Mouse (Mus musculus) midbrain, embryonic 13.5 days (tissue): ENCODE results near the gene Tgm2. TPM values are rescaled to one million over a fixed set of nuclear protein-coding genes. Genes with fewer than 3 reads are reported as not detected.

Experiments
- ATAC-seq: fragments of 200-750 bp; cut with Nextera tagmentation; 2 replicates; pipeline ENCODE4 v1.8.0; 2017; ENCODE audit warnings: mild to moderate bottlenecking, moderate TSS enrichment, moderate library complexity
- H3K27ac ChIP-seq: fragments of 300-500 bp; sonication (generic); 2 replicates; pipeline ENCODE4 v1.5.1; 2015; ENCODE audit warnings: inconsistent platforms, mild to moderate bottlenecking, moderate library complexity
- H3K27me3 ChIP-seq: fragments of 300-500 bp; sonication (generic); 2 replicates; pipeline ENCODE4 v1.6.1; 2015; ENCODE audit warnings: mild to moderate bottlenecking, inconsistent platforms
- H3K36me3 ChIP-seq: fragments of 300-500 bp; sonication (generic); 2 replicates; pipeline ENCODE4 v1.6.1; 2015; ENCODE audit warnings: mild to moderate bottlenecking, inconsistent platforms
- H3K4me1 ChIP-seq: fragments of 300-500 bp; sonication (generic); replicated peaks from 2 replicates; pipeline ENCODE4 v1.6.1; 2015; ENCODE audit warnings: inconsistent platforms
- H3K4me2 ChIP-seq: fragments of 300-500 bp; sonication (generic); replicated peaks from 2 replicates; pipeline ENCODE4 v1.6.1; 2015; ENCODE audit warnings: moderate library complexity, mild to moderate bottlenecking, inconsistent platforms
- H3K4me3 ChIP-seq: fragments of 300-500 bp; sonication (generic); replicated peaks from 2 replicates; pipeline ENCODE4 v1.5.1; 2015; ENCODE audit warnings: mild to moderate bottlenecking, inconsistent platforms
- H3K9ac ChIP-seq: fragments of 300-500 bp; sonication (generic); replicated peaks from 2 replicates; pipeline ENCODE4 v1.6.1; 2015; ENCODE audit warnings: mild to moderate bottlenecking, inconsistent platforms
- H3K9me3 ChIP-seq: fragments of 300-500 bp; sonication (generic); 2 replicates; pipeline ENCODE4 v1.6.1; 2016; ENCODE audit warnings: mild to moderate bottlenecking, inconsistent platforms
- WGBS: fragments of 180-500 bp; shearing (Covaris S2); methylation state at CpG from one replicate; pipeline ENCODE4 v1.1.7; 2015; 5-methylcytosine and 5-hydroxymethylcytosine counted together
- polyA plus RNA-seq: library from polyadenylated mRNA; unstranded; fragments of >200 nt; fragmentation: Nextera tagmentation; extraction: Ambion mirVana; gene quantifications from 2 replicates; pipeline ENCODE4 v1.2.1, GENCODE M21; 2015

The Tgm2 gene
- polyA plus RNA-seq, 1 experiment from 2014 or later: 12.3 TPM

DNA sequence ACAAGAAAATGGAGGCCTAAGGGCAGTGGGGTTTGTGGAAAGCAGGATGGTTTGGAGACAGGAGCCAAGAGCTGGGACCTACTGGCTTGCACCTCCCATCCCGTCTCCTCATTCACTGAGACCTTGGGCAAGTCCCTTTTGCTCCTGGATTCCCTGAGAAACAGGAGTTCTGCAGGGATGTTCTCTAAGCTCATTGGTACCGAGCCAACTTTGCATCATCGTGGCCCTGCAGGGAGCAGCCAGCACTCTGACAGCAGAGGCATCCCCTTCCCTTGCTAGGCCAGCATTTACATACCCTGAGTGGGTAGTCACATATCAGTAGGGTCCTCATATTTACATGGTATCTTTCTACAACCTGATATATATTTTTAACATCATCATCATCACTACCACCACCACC lies 25.4 kb downstream of the Tgm2 start:
- Histone ChIP-seq H3K27ac (no peak overlapping the region), H3K36me3 (no peaks in the 10 kb centered on the region), H3K4me3 (no peak overlapping the region), H3K9ac (no peak overlapping the region), H3K27me3 (no peaks in the 10 kb centered on the region), H3K4me2 (no peak overlapping the region), H3K9me3 (no peaks in the 10 kb centered on the region), H3K4me1 (peaks cover 10% of the 10 kb centered on the region; the same call in 1 of the 2 replicates)
- WGBS: 87% methylated on average over 3 of the region's 3 CpGs
- no peak for ATAC-seq

DNA sequence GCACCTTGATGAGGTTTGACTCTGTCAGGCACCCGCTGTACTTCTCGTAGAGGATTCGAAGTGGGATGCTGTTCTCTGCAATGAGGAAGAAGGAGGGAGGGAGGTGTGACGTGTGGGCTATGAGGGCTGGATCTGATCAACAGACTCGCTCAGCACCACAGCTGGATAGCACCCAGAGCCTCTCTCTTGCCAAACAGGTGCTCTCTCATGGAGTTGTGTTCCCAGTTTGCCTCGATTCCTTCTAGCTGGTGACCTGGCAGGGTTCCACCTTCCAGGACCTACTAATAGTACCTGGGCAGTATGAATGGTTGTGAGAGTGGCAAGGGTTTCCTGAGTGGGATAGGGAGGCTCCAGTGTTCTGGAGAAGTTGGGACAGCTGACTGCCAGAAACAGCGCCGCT lies 26.0 kb downstream of the Tgm2 start:
- Histone ChIP-seq H3K9ac (no peak overlapping the region), H3K4me3 (no peak overlapping the region), H3K4me2 (no peak overlapping the region), H3K4me1 (peaks cover 10% of the 10 kb centered on the region; the same call in 1 of the 2 replicates), H3K27me3 (no peaks in the 10 kb centered on the region), H3K9me3 (no peaks in the 10 kb centered on the region), H3K36me3 (no peaks in the 10 kb centered on the region), H3K27ac (no peak overlapping the region)
- WGBS: 87% methylated on average over 8 of the region's 8 CpGs
- ATAC-seq: no peak

DNA sequence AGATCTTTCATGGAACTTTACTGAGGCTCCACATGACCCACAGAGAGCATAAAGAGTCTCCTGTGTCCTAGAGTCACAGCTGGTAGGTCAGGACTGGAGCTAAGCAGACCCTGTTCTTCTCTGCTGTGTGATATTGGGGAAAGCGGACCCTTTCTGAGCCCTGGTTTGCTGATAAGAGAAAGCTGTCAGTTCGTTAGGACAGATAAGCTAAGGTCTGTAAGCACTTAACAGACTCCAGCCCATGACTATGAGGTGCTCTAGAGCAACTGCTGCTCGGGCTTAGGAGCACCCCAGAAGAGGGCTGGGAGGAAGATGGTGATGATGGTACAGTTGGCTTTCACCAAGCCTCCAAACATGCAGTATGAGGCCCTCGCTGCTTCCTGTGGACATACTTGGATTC lies 27.1 kb downstream of the Tgm2 start:
- H3K27ac ChIP-seq: no peak overlapping the region
- no peak overlapping the region for H3K9ac ChIP-seq
- peaks cover 10% of the 10 kb centered on the region; the same call in 1 of the 2 replicates for H3K4me1 ChIP-seq
- no peak overlapping the region for H3K4me3 ChIP-seq
- WGBS: 83% methylated on average over 4 of the region's 4 CpGs
- H3K4me2 ChIP-seq: no peak overlapping the region
- ATAC-seq: no peak
- H3K36me3 ChIP-seq: no peaks in the 10 kb centered on the region
- H3K9me3 ChIP-seq: no peaks in the 10 kb centered on the region
- H3K27me3 ChIP-seq: no peaks in the 10 kb centered on the region

DNA sequence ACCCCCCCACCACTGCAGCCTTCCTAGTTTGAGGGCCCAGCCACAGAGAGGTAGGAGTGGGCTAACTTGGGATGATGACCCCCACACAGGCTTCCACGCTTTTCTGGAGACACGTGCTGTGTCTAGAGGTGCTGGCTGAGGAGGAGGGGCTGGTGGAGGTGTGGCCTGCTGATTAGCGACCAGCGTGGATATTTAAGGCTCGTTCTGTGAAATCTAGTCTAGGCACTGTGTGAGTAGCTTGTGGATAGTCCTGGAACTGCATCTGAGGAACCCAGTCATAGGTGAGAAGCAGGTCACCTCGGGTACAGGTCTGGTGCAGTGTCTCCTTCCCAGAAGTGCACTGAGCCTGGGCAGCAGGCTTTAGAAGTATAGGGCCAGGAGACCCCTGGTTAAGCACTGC lies 29.6 kb downstream of the Tgm2 start:
- ATAC-seq: no peak
- WGBS: 63% methylated on average over 6 of the region's 6 CpGs

DNA sequence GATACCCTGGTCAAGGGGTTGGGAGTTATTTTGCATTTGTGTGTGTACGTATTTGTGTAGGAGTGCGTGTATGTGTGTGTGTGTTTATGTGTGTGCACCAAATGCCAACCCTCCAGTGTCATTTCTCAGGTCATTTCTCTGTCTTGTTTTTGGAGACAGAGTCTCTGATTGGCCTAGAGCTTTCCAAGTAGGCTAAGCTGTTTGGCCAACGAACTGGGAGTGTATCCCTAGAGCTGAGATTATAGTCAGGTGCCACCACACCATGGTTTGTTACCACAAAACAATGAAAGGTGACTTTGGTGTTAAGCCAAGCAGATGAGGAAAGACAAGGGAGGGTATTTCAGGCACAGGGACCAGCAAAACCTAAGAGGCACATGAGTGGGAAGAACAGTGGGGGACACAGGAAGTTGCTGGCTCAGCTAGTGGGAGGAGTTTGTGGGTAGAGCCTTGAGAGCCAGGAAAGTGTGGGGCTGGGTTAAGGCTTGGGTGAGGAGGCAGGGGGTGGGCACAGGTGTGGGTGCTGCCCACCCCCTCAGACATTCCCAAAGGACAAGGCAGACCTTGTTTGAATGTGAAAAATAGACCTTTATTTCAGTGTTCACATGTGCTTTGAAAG lies 30.3 kb downstream of the Tgm2 start:
- no peak for ATAC-seq
- H3K4me1 ChIP-seq: no peaks in the 10 kb centered on the region
- H3K4me3 ChIP-seq: no peak overlapping the region
- no peak overlapping the region for H3K9ac ChIP-seq
- H3K27ac ChIP-seq: no peak overlapping the region
- H3K36me3 ChIP-seq: no peaks in the 10 kb centered on the region
- no peaks in the 10 kb centered on the region for H3K27me3 ChIP-seq
- H3K9me3 ChIP-seq: no peaks in the 10 kb centered on the region
- H3K4me2 ChIP-seq: no peak overlapping the region
- 89% methylated on average over 3 of the region's 3 CpGs for WGBS

More for the DNA sequence above, 29.6 kb downstream of the Tgm2 start:
- Histone ChIP-seq H3K27me3 (no peaks in the 10 kb centered on the region), H3K4me2 (no peak overlapping the region), H3K27ac (no peak overlapping the region), H3K4me3 (no peak overlapping the region), H3K9me3 (no peaks in the 10 kb centered on the region), H3K9ac (no peak overlapping the region), H3K36me3 (no peaks in the 10 kb centered on the region), H3K4me1 (peaks cover 4% of the 10 kb centered on the region; the same call in 1 of the 2 replicates)

DNA sequence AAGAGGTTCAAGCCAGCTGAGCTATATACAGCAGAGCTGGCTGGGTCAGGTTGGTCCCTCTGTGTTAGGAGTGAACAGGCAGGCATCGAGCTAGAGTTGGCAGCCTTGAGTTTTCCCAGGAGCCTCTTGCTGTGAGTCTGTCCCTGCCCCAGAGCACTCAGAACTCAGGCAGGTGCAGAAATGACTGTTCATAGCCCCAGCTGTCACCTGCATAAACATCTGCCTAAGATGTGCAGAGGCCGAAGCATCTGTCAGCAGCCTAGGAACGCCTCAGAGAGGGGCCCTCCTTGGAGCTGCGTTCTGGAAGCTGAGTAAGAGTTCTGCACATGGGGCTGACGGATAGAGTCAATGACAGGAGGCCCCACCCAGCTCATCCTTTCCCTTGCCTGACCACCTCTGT lies 31.3 kb downstream of the Tgm2 start:
- Histone ChIP-seq H3K27me3 (no peaks in the 10 kb centered on the region), H3K36me3 (no peaks in the 10 kb centered on the region), H3K4me3 (no peak overlapping the region), H3K9ac (no peak overlapping the region), H3K4me1 (no peaks in the 10 kb centered on the region), H3K4me2 (no peak overlapping the region), H3K9me3 (no peaks in the 10 kb centered on the region), H3K27ac (no peak overlapping the region)
- 64% methylated on average over 5 of the region's 5 CpGs for WGBS
- no peak for ATAC-seq

DNA sequence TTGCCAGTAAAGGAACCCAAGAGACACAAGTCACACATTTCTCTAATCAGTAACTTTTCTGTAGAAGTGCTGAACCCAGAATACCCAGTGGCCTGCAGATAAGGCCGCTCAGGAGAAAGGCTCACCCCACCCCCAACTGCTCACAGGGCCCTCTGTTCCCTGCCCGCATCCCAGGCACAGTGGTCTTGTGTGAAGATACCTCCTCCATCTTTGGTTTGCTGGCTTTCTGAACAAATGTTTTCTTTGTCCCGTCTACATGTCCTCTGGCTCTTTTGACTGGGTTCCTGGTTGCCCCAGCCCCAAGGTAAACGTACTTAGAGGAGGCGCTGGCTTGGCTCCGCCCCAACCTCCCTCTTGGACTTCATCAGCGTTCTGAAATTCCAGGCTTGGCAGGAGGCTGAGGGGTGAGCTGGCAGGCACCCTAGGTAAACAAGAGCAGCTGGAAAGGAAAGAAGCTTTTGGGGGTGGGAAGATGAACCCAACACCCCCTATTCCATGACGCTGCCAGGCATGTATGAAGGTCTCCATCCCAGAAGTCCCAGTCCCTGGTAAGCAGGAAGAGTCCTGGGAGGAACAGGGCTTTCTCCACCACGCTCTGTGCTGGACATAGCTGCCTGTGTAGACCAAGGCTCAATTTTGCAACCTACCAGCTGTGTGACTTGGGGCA lies 32.5 kb downstream of the Tgm2 start:
- no peak overlapping the region for H3K4me3 ChIP-seq
- no peak overlapping the region for H3K4me2 ChIP-seq
- no peaks in the 10 kb centered on the region; the same call in 1 of the 2 replicates for H3K4me1 ChIP-seq
- no peaks in the 10 kb centered on the region for H3K36me3 ChIP-seq
- H3K9me3 ChIP-seq: no peaks in the 10 kb centered on the region
- no peaks in the 10 kb centered on the region for H3K27me3 ChIP-seq
- 49% methylated on average over 9 of the region's 9 CpGs for WGBS
- H3K9ac ChIP-seq: no peak overlapping the region
- ATAC-seq: no peak
- no peak overlapping the region for H3K27ac ChIP-seq

DNA sequence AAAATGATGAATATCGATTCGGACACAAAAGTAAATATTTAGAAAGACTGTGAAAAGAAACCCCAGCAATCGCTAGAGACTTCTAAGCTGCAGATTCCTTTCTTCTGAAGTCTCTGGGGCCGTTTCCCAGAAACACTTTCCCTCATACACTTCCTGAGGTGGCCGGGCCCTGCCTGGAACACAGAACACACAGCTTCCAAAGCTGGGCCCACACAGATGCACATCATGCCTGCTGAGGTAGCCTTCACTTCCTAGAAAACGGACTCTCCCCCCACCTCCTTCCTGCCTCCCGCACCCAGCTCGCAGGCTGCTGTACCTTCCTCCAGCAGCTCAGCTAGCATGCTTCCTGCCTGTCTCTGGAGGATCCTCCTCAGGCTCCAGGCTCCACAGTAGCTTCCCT lies 36.7 kb downstream of the Tgm2 start:
- H3K27me3 ChIP-seq: no peaks in the 10 kb centered on the region
- no peak overlapping the region; the same call in 1 of the 2 replicates for H3K9ac ChIP-seq
- H3K9me3 ChIP-seq: no peaks in the 10 kb centered on the region
- 70% methylated on average over 8 of the region's 8 CpGs for WGBS
- H3K36me3 ChIP-seq: no peaks in the 10 kb centered on the region
- ATAC-seq: no peak
- H3K27ac ChIP-seq: no peak overlapping the region
- H3K4me3 ChIP-seq: no peak overlapping the region
- no peaks in the 10 kb centered on the region; the same call in 1 of the 2 replicates for H3K4me1 ChIP-seq
- H3K4me2 ChIP-seq: no peak overlapping the region

DNA sequence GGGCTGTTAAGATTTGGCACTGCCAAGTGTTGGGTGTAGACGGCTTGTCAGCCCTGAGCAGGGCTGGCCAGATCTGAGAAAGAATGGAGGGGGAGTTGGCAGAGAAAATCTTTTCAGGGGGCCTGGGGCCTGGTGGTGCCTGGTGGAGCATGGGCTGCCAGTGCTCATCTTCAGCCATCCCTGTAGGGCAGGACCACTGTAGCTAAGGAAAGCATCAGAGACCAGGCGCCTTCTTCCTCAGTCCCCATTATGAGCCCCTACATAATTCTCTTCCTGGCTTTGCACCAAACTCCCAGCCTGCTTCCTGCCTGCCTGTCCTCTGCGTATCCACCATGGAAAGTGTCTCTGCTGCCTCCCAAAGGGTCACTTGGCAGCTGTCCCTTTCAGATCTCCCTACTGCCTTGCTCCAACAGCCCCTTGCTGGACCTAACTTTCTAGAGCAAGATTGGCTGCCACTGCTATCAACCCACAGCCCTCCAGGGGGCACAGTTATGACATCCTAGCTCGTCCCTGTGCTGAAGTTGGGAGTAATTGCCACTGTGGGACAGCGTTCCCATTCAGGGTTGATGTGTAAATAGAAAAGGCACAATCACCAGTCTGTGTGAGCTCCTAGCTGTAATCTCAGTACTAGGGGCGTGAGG lies 39.2 kb downstream of the Tgm2 start:
- peak; percentile 55 for ATAC-seq
- Histone ChIP-seq H3K36me3 (no peaks in the 10 kb centered on the region), H3K9ac (no peak overlapping the region), H3K4me2 (no peak overlapping the region), H3K27me3 (no peaks in the 10 kb centered on the region), H3K4me1 (no peaks in the 10 kb centered on the region; the same call in 1 of the 2 replicates), H3K27ac (no peak overlapping the region), H3K9me3 (no peaks in the 10 kb centered on the region), H3K4me3 (no peak overlapping the region)
- WGBS: 42% methylated on average over 6 of the region's 6 CpGs

DNA sequence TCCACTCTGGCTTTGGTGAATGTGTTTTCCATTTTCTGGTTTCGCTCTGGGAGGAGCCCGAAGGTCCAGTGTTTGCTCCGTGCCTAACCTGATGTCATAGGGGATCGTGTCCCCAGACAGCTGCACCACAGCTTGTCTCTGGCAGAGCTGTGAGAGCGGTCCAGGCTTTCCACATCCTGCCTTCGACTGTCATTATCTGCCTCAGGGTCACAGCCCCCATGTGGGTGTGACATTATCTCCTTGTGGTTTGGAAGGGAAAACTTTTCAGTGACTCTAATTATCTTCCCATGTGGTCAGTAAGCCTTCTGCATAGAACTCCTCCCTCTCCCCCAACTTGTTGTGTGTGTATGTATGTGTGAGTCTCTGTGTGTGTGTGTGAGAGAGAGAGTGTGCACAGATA lies 40.6 kb downstream of the Tgm2 start:
- H3K36me3 ChIP-seq: no peaks in the 10 kb centered on the region
- no peak for ATAC-seq
- no peak overlapping the region for H3K4me3 ChIP-seq
- H3K27me3 ChIP-seq: no peaks in the 10 kb centered on the region
- no peak overlapping the region for H3K9ac ChIP-seq
- 93% methylated on average over 6 of the region's 6 CpGs for WGBS
- no peaks in the 10 kb centered on the region for H3K9me3 ChIP-seq
- no peak overlapping the region for H3K27ac ChIP-seq
- no peak overlapping the region for H3K4me2 ChIP-seq
- H3K4me1 ChIP-seq: no peaks in the 10 kb centered on the region; the same call in 1 of the 2 replicates

DNA sequence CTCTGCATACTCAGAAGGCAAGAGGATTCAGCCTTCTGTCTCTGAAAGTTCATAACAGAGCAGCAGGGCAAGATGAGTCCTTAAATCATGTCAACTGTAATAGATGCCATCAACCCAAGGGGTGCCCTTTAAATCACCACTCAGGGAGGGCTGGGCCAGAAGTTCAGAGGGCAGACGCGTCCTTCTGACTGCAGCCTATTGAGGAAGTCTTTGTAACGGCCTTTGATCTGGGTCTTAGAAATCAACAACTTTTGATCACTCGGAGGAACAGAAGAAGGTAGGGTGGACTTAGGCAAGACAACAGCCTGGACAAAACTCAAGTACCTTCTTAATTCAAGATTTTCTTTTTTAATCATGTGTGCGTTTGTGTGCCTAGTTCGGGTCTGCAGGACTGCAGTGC lies 41.3 kb downstream of the Tgm2 start:
- H3K27me3 ChIP-seq: no peaks in the 10 kb centered on the region
- 78% methylated on average over 6 of the region's 6 CpGs for WGBS

DNA sequence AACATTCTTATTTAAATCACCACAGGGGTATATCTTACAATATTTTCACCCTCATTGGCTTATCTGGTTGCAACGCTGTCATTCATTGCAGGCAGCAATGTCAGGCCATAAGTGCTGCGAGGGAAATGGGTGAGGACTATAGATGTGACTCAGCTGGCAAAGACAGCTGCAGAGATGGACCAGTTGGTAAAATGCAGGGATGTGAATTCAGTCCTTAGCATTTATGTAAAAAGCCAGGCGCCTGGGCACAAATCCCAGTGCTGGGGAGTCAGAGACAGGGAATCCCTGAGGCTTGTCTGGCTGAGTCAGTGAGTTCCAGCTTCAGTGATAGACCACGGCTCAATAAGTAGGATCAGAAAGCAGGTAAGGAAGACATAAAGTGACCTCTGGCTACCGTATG lies 44.5 kb downstream of the Tgm2 start:
- no peak overlapping the region for H3K27ac ChIP-seq
- WGBS: 80% methylated on average over 5 of the region's 5 CpGs
- ATAC-seq: no peak
- H3K4me3 ChIP-seq: no peak overlapping the region
- no peak overlapping the region for H3K4me2 ChIP-seq
- H3K9me3 ChIP-seq: no peaks in the 10 kb centered on the region
- H3K36me3 ChIP-seq: no peaks in the 10 kb centered on the region
- no peak overlapping the region for H3K9ac ChIP-seq
- H3K27me3 ChIP-seq: no peaks in the 10 kb centered on the region
- no peaks in the 10 kb centered on the region for H3K4me1 ChIP-seq

More for the DNA sequence above, 41.3 kb downstream of the Tgm2 start:
- Histone ChIP-seq H3K4me3 (no peak overlapping the region), H3K4me1 (no peaks in the 10 kb centered on the region; the same call in 1 of the 2 replicates), H3K9me3 (no peaks in the 10 kb centered on the region), H3K4me2 (no peak overlapping the region), H3K27ac (no peak overlapping the region), H3K9ac (no peak overlapping the region), H3K36me3 (no peaks in the 10 kb centered on the region)
- ATAC-seq: no peak
